Mouse (Mus musculus) thymus, adult 2 months (tissue): ENCODE results near the gene Asf1b. TPM values are rescaled to one million over a fixed set of nuclear protein-coding genes. Genes with fewer than 3 reads are reported as not detected.

Source experiments
- DNase-seq: peaks from one replicate; pipeline ENCODE4 v3.0.0; 2021
- H3K27ac ChIP-seq: fragments of 200-500 bp; 2 replicates; pipeline ENCODE4 v1.5.1; 2012; ENCODE audit warnings: low read length, control low read depth; ENCODE audit not compliant: control insufficient read depth, insufficient read depth
- H3K27me3 ChIP-seq: fragments of 200-500 bp; 2 replicates; pipeline ENCODE4 v1.6.1; 2012; ENCODE audit warnings: mild to moderate bottlenecking, low read length, moderate library complexity, mixed read lengths; ENCODE audit not compliant: control insufficient read depth, insufficient read depth
- H3K36me3 ChIP-seq: fragments of 200-500 bp; 2 replicates; pipeline ENCODE4 v1.6.1; 2012; ENCODE audit warnings: mild to moderate bottlenecking, low read length, moderate library complexity; ENCODE audit not compliant: control insufficient read depth, insufficient read depth
- H3K4me1 ChIP-seq: fragments of 200-500 bp; replicated peaks from 2 replicates; pipeline ENCODE4 v1.6.1; 2012; ENCODE audit warnings: low read length; ENCODE audit not compliant: control insufficient read depth, insufficient read depth
- H3K4me3 ChIP-seq: fragments of 200-500 bp; 2 replicates; pipeline ENCODE4 v1.5.1; 2012; ENCODE audit warnings: mild to moderate bottlenecking, low read length, control low read depth, moderate library complexity; ENCODE audit not compliant: control insufficient read depth, insufficient read depth
- CTCF ChIP-seq: fragments of 200-500 bp; IDR thresholded peaks from 2 replicates; pipeline ENCODE4 v1.5.1; 2012; ENCODE audit warnings: mild to moderate bottlenecking, control low read depth, low read length, moderate library complexity, borderline replicate concordance; ENCODE audit not compliant: control insufficient read depth, poor library complexity, insufficient read depth; ENCODE audit errors: extremely low read depth
- POLR2A ChIP-seq: fragments of 200-500 bp; IDR thresholded peaks from 2 replicates; pipeline ENCODE4 v1.6.1; 2012; ENCODE audit warnings: mild to moderate bottlenecking, low read length, control low read depth, moderate library complexity; ENCODE audit not compliant: control insufficient read depth, poor library complexity, insufficient read depth; ENCODE audit errors: extremely low read depth
- WGBS: fragments of 180-500 bp; shearing (Covaris S2); methylation state at CpG from one replicate; pipeline ENCODE4 v1.1.7; 2018; 5-methylcytosine and 5-hydroxymethylcytosine counted together
- polyA plus RNA-seq: library from polyadenylated mRNA; depleted of rRNA; stranded (reverse); fragments of >200 nt; gene quantifications from 2 replicates; pipeline ENCODE4 v1.2.3, GENCODE M21; 2012; rRNA removed

The Asf1b gene
- polyA plus RNA-seq, 1 experiment, result 170 TPM

DNA sequence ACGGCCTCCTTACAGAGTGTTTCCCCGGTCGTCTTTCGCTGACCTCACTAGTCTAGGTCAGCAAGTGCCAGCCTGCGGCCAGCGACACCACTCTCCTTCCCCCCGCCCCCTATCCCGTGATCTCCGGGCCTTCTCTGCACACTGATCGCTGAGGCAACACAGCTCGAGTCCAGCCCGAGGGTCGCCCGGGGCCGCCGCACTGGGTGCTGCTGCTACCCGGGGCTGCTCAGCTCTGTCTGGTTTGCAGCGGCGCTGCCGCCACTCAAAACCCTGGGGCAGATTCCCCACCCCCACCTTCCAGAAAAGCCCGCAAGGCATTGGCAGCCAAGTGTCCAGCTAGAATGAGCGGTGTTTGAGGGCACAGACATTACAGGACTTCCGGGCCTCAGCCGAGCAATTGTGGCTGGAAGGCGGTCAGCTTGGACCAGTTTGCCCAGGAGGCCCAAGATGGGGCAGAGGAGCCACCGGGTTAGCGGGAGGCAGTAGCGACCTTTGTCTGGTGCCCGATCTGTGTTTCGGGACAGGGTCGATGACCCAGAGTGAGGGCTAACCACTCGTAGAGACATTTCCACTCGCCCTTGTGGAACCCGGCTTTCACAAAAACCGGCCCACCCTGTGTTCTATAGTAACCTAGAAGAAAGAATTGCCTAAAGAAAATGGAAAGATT, 57.3 kb downstream of the Asf1b start:
- Histone ChIP-seq H3K27ac (no peak overlapping the region), H3K4me3 (no peak overlapping the region), H3K4me1 (peaks cover 21% of the 10 kb centered on the region), H3K27me3 (peaks cover 16% of the 10 kb centered on the region; the same call in 1 of the 2 replicates), H3K36me3 (no peaks in the 10 kb centered on the region)
- no peak for DNase-seq
- TF ChIP-seq CTCF, result no peak
- no peak for TF ChIP-seq POLR2A
- 28% methylated on average over 35 of the region's 35 CpGs for WGBS

DNA sequence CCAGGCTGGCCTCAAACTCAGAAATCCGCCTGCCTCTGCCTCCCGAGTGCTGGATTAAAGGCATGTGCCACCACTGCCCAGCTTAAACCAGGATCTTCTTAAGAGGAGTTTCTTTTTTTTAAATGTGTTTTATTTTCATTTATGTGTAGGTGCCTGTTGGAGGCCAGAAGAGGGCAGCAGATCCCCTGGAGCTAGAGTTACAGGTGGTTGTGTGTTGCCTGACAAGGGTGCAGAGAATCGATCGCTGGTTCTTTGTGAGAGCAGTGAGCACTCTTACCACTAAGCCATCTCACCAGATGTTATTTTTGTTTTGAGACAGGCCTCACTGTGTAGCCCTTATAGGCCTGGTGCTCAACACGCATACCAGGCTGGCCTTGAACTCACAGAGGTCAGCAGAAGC, 60.5 kb downstream of the Asf1b start:
- no peak for DNase-seq
- Histone ChIP-seq H3K27me3 (peaks cover 13% of the 10 kb centered on the region; the same call in 1 of the 2 replicates), H3K27ac (no peak overlapping the region), H3K4me3 (no peak overlapping the region), H3K4me1 (peaks cover 16% of the 10 kb centered on the region), H3K36me3 (no peaks in the 10 kb centered on the region)
- no peak for TF ChIP-seq POLR2A
- TF ChIP-seq CTCF, result no peak
- WGBS, result 98% methylated on average over 5 of the region's 5 CpGs

DNA sequence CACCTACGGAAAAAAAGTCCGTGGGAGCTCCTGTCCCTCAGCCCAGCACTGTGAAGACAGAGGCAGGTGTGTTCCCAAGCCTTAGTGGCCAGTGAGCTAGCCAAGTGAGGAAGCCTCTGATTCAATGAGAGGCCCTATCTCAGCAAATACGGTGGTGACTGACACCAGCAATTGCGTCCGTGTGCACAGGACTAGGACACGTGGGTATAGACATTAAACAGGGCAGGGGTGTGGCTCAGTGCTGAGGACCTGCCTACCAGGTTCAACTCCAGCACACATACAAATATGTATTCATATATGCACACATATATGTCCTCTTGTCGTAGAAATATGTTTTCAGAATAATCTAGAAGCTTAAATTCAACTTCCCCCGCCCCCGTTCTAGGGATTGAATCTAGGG, 64.4 kb downstream of the Asf1b start:
- Histone ChIP-seq H3K27ac (no peak overlapping the region), H3K4me1 (no peaks in the 10 kb centered on the region), H3K36me3 (no peaks in the 10 kb centered on the region), H3K27me3 (no peaks in the 10 kb centered on the region), H3K4me3 (no peak overlapping the region)
- TF ChIP-seq CTCF, result no peak
- no peak for TF ChIP-seq POLR2A
- 64% methylated on average over 9 of the region's 9 CpGs for WGBS
- DNase-seq, result no peak

Other genes starting within 250 kb of the Asf1b start
- 157 and 171 TPM in 2 replicates for gene Ddx39, start 240.3 kb upstream of the Asf1b start, polyA plus RNA-seq
- 190 and 193 TPM in 2 replicates for gene Adgre5, start 214.2 kb upstream of the Asf1b start, polyA plus RNA-seq
- gene Adgrl1, start 55.4 kb upstream of the Asf1b start, polyA plus RNA-seq, result 170 and 184 TPM in 2 replicates
- gene Gm10644, start 302 bp upstream of the Asf1b start, polyA plus RNA-seq, result 0.75 and 1.1 TPM in 2 replicates
- gene Prkaca, start 17.5 kb downstream of the Asf1b start, polyA plus RNA-seq, result 57.8 and 59.0 TPM in 2 replicates
- 153 and 190 TPM in 2 replicates for gene Samd1, start 42.2 kb downstream of the Asf1b start, polyA plus RNA-seq
- 1.1 and 1.2 TPM in 2 replicates for gene 1700067K01Rik, start 46.0 kb downstream of the Asf1b start, polyA plus RNA-seq
- gene 2210011C24Rik, start 56.7 kb downstream of the Asf1b start, polyA plus RNA-seq, result 0.32 and 0.43 TPM in 2 replicates
- 0.32 and 0.43 TPM in 2 replicates for gene Palm3, start 66.0 kb downstream of the Asf1b start, polyA plus RNA-seq
- gene Il27ra, start 87.1 kb downstream of the Asf1b start, polyA plus RNA-seq, result 82.6 and 84.0 TPM in 2 replicates
- gene Rln3, start 89.5 kb downstream of the Asf1b start, polyA plus RNA-seq, result 7.1 and 9.1 TPM in 2 replicates
- 0.36 and 0.45 TPM in 2 replicates for gene Gm10643, start 109.6 kb downstream of the Asf1b start, polyA plus RNA-seq
- 76.1 and 88.8 TPM in 2 replicates for gene Rfx1, start 111.3 kb downstream of the Asf1b start, polyA plus RNA-seq
- 190 and 211 TPM in 2 replicates for gene Dcaf15, start 149.3 kb downstream of the Asf1b start, polyA plus RNA-seq
- gene Podnl1, start 170.5 kb downstream of the Asf1b start, polyA plus RNA-seq, result 6.6 and 7.7 TPM in 2 replicates
- gene Cc2d1a, start 192.4 kb downstream of the Asf1b start, polyA plus RNA-seq, result 49.8 and 54.6 TPM in 2 replicates
- 1.9 and 2.4 TPM in 2 replicates for gene 4930432K21Rik, start 192.5 kb downstream of the Asf1b start, polyA plus RNA-seq
- 5.5 and 8.5 TPM in 2 replicates for gene Nanos3, start 229.7 kb downstream of the Asf1b start, polyA plus RNA-seq